Mouse (Mus musculus) NIH3T3 (cell line): ENCODE results near the gene Pygl.
"Not testable (repeated sequence)": the region's sequence is repeated elsewhere in the genome, so short reads cannot be mapped to it uniquely, and the experiment has no call there.

ENCODE experiments used
- DNase-seq: peaks from one replicate; pipeline ENCODE4 v3.0.0-alpha.2; 2012; ENCODE audit warnings: low read depth

Gene Pygl

GRCm38 (mm10) chr12:70157292-70158066 is 73.8 kb downstream of the Pygl start:
- no peak for DNase-seq

DNA sequence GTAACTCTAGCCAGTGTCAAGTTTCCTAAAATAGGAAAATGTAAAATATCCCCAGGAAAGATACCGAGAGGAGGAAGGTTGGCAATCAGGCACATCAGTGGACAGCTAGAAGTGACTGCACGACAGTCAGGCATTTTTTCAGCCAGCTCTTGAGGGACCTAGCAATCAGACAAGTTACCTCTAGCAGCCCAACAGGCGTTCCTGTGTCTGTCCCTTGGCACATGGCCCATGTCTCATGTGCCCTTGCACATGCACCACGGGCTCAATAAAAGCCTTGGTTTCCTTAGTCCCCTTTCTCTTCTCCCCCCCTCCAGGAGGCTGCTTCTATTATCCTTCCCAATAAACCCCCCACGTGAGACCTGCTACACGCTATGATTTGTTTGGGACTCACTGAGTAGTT is 75.1 kb downstream of the Pygl start:
- DNase-seq, result peak; percentile 13

DNA sequence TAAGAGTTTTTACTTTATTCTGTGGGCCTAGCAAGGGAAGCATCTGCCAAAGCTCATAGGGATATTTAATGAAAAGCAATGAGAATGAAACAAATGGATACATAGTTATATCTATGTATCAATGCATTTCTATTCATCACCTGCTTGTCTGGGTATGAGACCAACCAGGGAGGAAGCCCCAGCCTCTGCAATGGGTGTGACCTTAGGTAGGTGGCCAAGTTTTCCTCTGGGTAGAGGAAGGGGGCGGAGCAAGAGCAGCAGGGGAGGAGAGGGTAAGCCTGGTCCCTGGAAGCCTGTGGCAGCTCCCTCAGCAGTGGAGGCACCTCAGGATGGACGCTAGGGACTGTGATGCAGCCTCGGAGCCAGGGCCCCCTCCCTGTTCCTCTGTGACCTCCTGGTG is 77.4 kb downstream of the Pygl start, which contains the start of gene Abhd12b:
Gene Abhd12b (plus strand): TSS at position 301 of the 400 bp plus-strand sequence.
- no peak for DNase-seq

DNA sequence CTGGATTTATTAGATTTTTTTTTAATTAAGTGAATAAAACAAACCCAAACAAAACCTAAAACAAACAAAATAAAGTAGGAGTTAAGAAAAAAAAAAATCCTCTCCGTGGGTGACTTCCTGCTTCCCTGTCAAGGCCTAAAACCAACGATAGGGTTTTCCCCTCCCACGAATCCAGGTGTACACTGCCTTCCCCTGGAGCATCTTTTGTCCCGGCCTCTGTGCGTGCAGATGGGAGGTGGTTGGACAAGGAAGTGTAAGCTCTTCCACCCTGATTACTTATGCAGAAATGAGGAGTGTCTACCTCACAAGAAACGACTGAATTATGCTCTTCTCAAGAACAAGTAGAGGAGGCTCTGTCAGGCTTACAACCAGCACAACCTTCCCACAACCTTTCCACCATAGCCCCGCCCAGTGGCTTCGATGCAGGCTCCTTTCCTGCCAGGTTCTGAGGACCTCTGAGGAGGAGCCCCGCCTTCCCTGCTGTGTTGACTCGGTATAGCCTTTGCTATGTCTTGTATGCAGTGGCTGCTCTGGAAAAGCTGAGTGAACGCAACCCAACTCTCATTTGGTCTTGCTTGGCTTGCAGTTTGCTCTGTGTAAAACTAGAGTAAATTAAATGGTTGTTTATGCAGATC is 82.5 kb downstream of the Pygl start:
- DNase-seq, result peak; percentile 13

DNA sequence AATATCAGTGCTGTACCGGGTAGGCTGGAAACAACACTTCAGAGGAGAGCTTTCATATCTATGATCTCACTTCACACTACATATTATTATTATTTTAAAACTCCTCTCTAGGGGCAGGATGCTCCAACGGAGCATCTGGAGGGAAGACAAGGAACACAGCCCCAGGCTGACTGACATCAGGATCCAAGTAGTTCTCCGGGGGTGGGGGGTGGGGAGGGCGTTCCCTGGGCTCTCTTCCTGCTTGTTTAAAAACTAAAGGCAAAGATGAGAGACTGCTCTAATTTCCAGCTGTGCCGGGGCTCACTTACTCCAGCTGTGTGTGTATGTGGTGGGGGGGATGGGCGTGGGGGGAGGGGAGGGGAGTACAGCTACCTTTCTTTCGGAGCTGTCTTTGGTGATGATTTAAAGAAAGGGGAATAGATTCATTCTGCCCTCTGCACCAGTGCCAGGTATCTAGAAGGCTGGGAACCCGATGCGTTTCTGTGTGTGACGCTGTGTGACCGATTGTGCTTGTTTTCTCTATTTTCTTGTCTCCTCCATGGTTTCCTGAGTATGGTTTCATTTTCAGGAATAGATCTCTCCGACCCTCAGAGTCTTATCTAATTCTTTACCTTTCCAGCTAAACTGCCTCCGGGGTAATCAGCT is 83.2 kb downstream of the Pygl start:
- peak; percentile 41 for DNase-seq

GRCm38 (mm10) chr12:70145586-70145985 is 85.7 kb downstream of the Pygl start:
- DNase-seq, result no peak

- peak; percentile 85 for DNase-seq
These were observed 86.4 kb downstream of the Pygl start for GRCm38 (mm10) chr12:70144637-70145448.

- not testable (repeated sequence) for DNase-seq
These were observed 87.1 kb downstream of the Pygl start for GRCm38 (mm10) chr12:70144106-70144587.

- no peak for DNase-seq
These were observed 90.2 kb downstream of the Pygl start for GRCm38 (mm10) chr12:70140993-70141576.
